Mouse (Mus musculus): ENCODE results near the gene Mgam. TPM values are rescaled to one million over a fixed set of nuclear protein-coding genes. Genes with fewer than 3 reads are reported as not detected.

Gene Mgam
- polyA plus RNA-seq, 1 experiment = not detected

- WGBS = 81% methylated on average over 1 of the region's 1 CpGs
- no peak overlapping the region for H3K27ac ChIP-seq (ENCODE audit: insufficient read depth, low read depth, low read length)
- H3K4me3 ChIP-seq (ENCODE audit: insufficient read depth, low read depth, low read length) = no peak overlapping the region
- TF ChIP-seq CTCF (IDR thresholded peaks at IDR 0.05; ENCODE audit: insufficient read depth, low read depth, low read length) (no peak), POLR2A (IDR thresholded peaks at IDR 0.05; ENCODE audit: insufficient read depth, low read depth, low read length) (no peak)
- no peaks in the 10 kb centered on the region for H3K4me1 ChIP-seq (ENCODE audit: control insufficient read depth, insufficient read depth, low read length)
Measured at GRCm38 (mm10) chr6:40783637-40784036, 155.0 kb downstream of the Mgam start.

GRCm38 (mm10) chr6:40784378-40784777, 155.7 kb downstream of the Mgam start:
- Histone ChIP-seq H3K4me1 (ENCODE audit: control insufficient read depth, insufficient read depth, low read length) (no peaks in the 10 kb centered on the region), H3K4me3 (ENCODE audit: insufficient read depth, low read depth, low read length) (no peak overlapping the region), H3K27ac (ENCODE audit: insufficient read depth, low read depth, low read length) (no peak overlapping the region)
- WGBS = 83% methylated on average over 3 of the region's 3 CpGs
- no peak for TF ChIP-seq POLR2A (IDR thresholded peaks at IDR 0.05; ENCODE audit: insufficient read depth, low read depth, low read length)
- no peak for TF ChIP-seq CTCF (IDR thresholded peaks at IDR 0.05; ENCODE audit: insufficient read depth, low read depth, low read length)

- TF ChIP-seq POLR2A (IDR thresholded peaks at IDR 0.05; ENCODE audit: insufficient read depth, low read depth, low read length) (no peak), CTCF (IDR thresholded peaks at IDR 0.05; ENCODE audit: insufficient read depth, low read depth, low read length) (no peak)
- Histone ChIP-seq H3K27ac (ENCODE audit: insufficient read depth, low read depth, low read length) (no peak overlapping the region), H3K4me1 (ENCODE audit: control insufficient read depth, insufficient read depth, low read length) (no peaks in the 10 kb centered on the region), H3K4me3 (ENCODE audit: insufficient read depth, low read depth, low read length) (no peak overlapping the region)
- 77% methylated on average over 4 of the region's 4 CpGs for WGBS
Measured at GRCm38 (mm10) chr6:40795077-40795812, 166.6 kb downstream of the Mgam start.

- Histone ChIP-seq H3K4me1 (ENCODE audit: control insufficient read depth, insufficient read depth, low read length) (no peaks in the 10 kb centered on the region), H3K4me3 (ENCODE audit: insufficient read depth, low read depth, low read length) (no peak overlapping the region), H3K27ac (ENCODE audit: insufficient read depth, low read depth, low read length) (no peak overlapping the region)
- no peak for TF ChIP-seq CTCF (IDR thresholded peaks at IDR 0.05; ENCODE audit: insufficient read depth, low read depth, low read length)
- TF ChIP-seq POLR2A (IDR thresholded peaks at IDR 0.05; ENCODE audit: insufficient read depth, low read depth, low read length) = no peak
- 84% methylated on average over 5 of the region's 5 CpGs for WGBS
Measured at GRCm38 (mm10) chr6:40818237-40818902, 189.7 kb downstream of the Mgam start.

Other genes starting within 250 kb of the Mgam start
- gene E330009J07Rik, start 192.7 kb upstream of the Mgam start, polyA plus RNA-seq (2012; ENCODE audit: insufficient read depth, insufficient read length, low replicate concordance, missing spikeins) = 44.9 and 190 TPM in 2 replicates
- not detected in 2 replicates for gene Wee2, start 189.7 kb upstream of the Mgam start, polyA plus RNA-seq (2012; ENCODE audit: insufficient read depth, insufficient read length, low replicate concordance, missing spikeins)
- not detected in 2 replicates for gene Ssbp1, start 157.5 kb upstream of the Mgam start, polyA plus RNA-seq (2012; ENCODE audit: insufficient read depth, insufficient read length, low replicate concordance, missing spikeins)
- not detected in 2 replicates for gene Tas2r137, start 137.6 kb upstream of the Mgam start, polyA plus RNA-seq (2012; ENCODE audit: insufficient read depth, insufficient read length, low replicate concordance, missing spikeins)
- not detected in 2 replicates for gene Tas2r108, start 135.3 kb upstream of the Mgam start, polyA plus RNA-seq (2012; ENCODE audit: insufficient read depth, insufficient read length, low replicate concordance, missing spikeins)
- gene Prss37, start 109.3 kb upstream of the Mgam start, polyA plus RNA-seq (2012; ENCODE audit: insufficient read depth, insufficient read length, low replicate concordance, missing spikeins) = not detected in 2 replicates
- not detected in 2 replicates for gene Olfr461, start 73.8 kb upstream of the Mgam start, polyA plus RNA-seq (2012; ENCODE audit: insufficient read depth, insufficient read length, low replicate concordance, missing spikeins)
- gene Olfr460, start 59.3 kb upstream of the Mgam start, polyA plus RNA-seq (2012; ENCODE audit: insufficient read depth, insufficient read length, low replicate concordance, missing spikeins) = not detected in 2 replicates
- not detected in 2 replicates for gene Clec5a, start 43.0 kb upstream of the Mgam start, polyA plus RNA-seq (2012; ENCODE audit: insufficient read depth, insufficient read length, low replicate concordance, missing spikeins)
- not detected in 2 replicates for gene Tas2r138, start 15.5 kb upstream of the Mgam start, polyA plus RNA-seq (2012; ENCODE audit: insufficient read depth, insufficient read length, low replicate concordance, missing spikeins)